Mouse (Mus musculus) right cerebral cortex, postnatal 10 days (tissue): ENCODE data around the gene Suclg1.

ENCODE experiments used
- DNase-seq, 2 experiments: peaks; one replicate each; pipeline ENCODE4 v3.0.0; 2021; ENCODE audit warnings: low spot score in 2 of 2

The Suclg1 gene

DNA sequence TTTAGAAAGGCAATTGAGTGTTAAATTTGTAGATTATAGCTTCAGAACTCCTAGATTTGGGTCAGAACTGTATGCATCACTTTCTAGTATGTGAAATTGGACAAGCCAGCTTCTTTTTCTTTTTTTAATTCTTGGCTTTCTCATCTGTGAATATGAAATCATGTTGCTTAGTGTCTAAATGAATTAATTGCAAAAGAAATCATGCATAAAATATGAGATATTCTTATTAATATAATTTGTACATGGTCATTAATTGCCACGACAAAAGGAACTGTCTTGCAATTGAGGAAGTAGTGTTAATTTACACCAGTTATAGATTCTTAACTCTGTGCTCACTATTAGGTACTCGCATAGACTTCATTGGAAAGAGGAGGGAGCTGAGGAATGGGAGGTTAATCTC lies 74.1 kb downstream of the Suclg1 start:
- no peak for DNase-seq
